Mouse (Mus musculus) hindbrain, embryonic 13.5 days (tissue): ENCODE results near the gene Ccdc85b. TPM values are rescaled to one million over a fixed set of nuclear protein-coding genes. Genes with fewer than 3 reads are reported as not detected.

Source experiments
- ATAC-seq: fragments of 200-750 bp; cut with Nextera tagmentation; 2 replicates; pipeline ENCODE4 v1.8.0; 2017; ENCODE audit warnings: moderate TSS enrichment; ENCODE audit not compliant: low FRiP score
- H3K27ac ChIP-seq: fragments of 300-500 bp; sonication (generic); 2 replicates; pipeline ENCODE4 v1.5.1; 2015; ENCODE audit warnings: inconsistent platforms, mild to moderate bottlenecking, moderate library complexity
- H3K27me3 ChIP-seq: fragments of 300-500 bp; sonication (generic); 2 replicates; pipeline ENCODE4 v1.6.1; 2015; ENCODE audit warnings: mild to moderate bottlenecking, inconsistent platforms
- H3K36me3 ChIP-seq: fragments of 300-500 bp; sonication (generic); 2 replicates; pipeline ENCODE4 v1.6.1; 2015; ENCODE audit warnings: mild to moderate bottlenecking, inconsistent platforms
- H3K4me1 ChIP-seq: fragments of 300-500 bp; sonication (generic); replicated peaks from 2 replicates; pipeline ENCODE4 v1.6.1; 2015; ENCODE audit warnings: inconsistent platforms
- H3K4me2 ChIP-seq: fragments of 300-500 bp; sonication (generic); 2 replicates; pipeline ENCODE4 v1.6.1; 2015; ENCODE audit warnings: inconsistent platforms, mild to moderate bottlenecking, moderate library complexity
- H3K4me3 ChIP-seq: fragments of 300-500 bp; sonication (generic); 2 replicates; pipeline ENCODE4 v1.5.1; 2015; ENCODE audit warnings: mild to moderate bottlenecking, inconsistent platforms
- H3K9ac ChIP-seq: fragments of 300-500 bp; sonication (generic); 2 replicates; pipeline ENCODE4 v1.6.1; 2015; ENCODE audit warnings: mild to moderate bottlenecking, inconsistent platforms
- H3K9me3 ChIP-seq: fragments of 300-500 bp; sonication (generic); 2 replicates; pipeline ENCODE4 v1.6.1; 2016; ENCODE audit warnings: inconsistent platforms
- WGBS: fragments of 180-500 bp; shearing (Covaris S2); methylation state at CpG from one replicate; pipeline ENCODE4 v1.1.7; 2015; 5-methylcytosine and 5-hydroxymethylcytosine counted together
- polyA plus RNA-seq: library from polyadenylated mRNA; unstranded; fragments of >200 nt; fragmentation: Nextera tagmentation; extraction: Ambion mirVana; gene quantifications from 2 replicates; pipeline ENCODE4 v1.2.1, GENCODE M21; 2015

Ccdc85b gene
- polyA plus RNA-seq, 1 experiment from 2014 or later = 10.2 TPM

GRCm38 (mm10) chr19:5488878-5489571 lies 31.3 kb upstream of the Ccdc85b start:
- peaks cover 47% of the 10 kb centered on the region for H3K4me1 ChIP-seq
- H3K4me3 ChIP-seq = peak overlapping the region; percentile 54
- peaks cover 42% of the 10 kb centered on the region for H3K36me3 ChIP-seq
- peak; percentile 73 for ATAC-seq
- H3K9me3 ChIP-seq = no peaks in the 10 kb centered on the region
- WGBS = under 1% methylated on average over 26 of the region's 26 CpGs
- peak overlapping the region; percentile 74 for H3K9ac ChIP-seq
- H3K27ac ChIP-seq = peak overlapping the region; percentile 98
- H3K27me3 ChIP-seq = no peaks in the 10 kb centered on the region
- peak overlapping the region; percentile 68 for H3K4me2 ChIP-seq

- peaks cover 42% of the 10 kb centered on the region for H3K4me1 ChIP-seq
- no peaks in the 10 kb centered on the region for H3K27me3 ChIP-seq
- H3K9ac ChIP-seq = peak within 1 kb of the TSS; percentile 78
- under 1% methylated on average over 39 of the region's 39 CpGs for WGBS
- H3K36me3 ChIP-seq = peaks cover 42% of the 10 kb centered on the region
- H3K4me2 ChIP-seq = peak within 1 kb of the TSS; percentile 68
- no peaks in the 10 kb centered on the region for H3K9me3 ChIP-seq
- peak; percentile 53 for ATAC-seq
- peak within 1 kb of the TSS; percentile 98 for H3K27ac ChIP-seq
- peak within 1 kb of the TSS; percentile 54 for H3K4me3 ChIP-seq
Observed at GRCm38 (mm10) chr19:5487768-5488550, 30.3 kb upstream of the Ccdc85b start, which contains the start of gene Mus81. TSS of gene Mus81 (minus strand) at chr19:5488402.

- H3K27ac ChIP-seq = no peak overlapping the region
- H3K4me1 ChIP-seq = peaks cover 30% of the 10 kb centered on the region
- peaks cover 46% of the 10 kb centered on the region for H3K36me3 ChIP-seq
- 0 out of 2 replicates have a peak overlapping the region, but pooled peaks have one; percentile 54 for H3K4me3 ChIP-seq
- no peak for ATAC-seq
- no peaks in the 10 kb centered on the region for H3K9me3 ChIP-seq
- WGBS = 91% methylated on average over 4 of the region's 4 CpGs
- peak overlapping the region; percentile 68 for H3K4me2 ChIP-seq
- peak overlapping the region; percentile 78; the same call in 1 of the 2 replicates for H3K9ac ChIP-seq
- H3K27me3 ChIP-seq = no peaks in the 10 kb centered on the region
Observed at GRCm38 (mm10) chr19:5486771-5487170, 29.1 kb upstream of the Ccdc85b start.

- H3K4me2 ChIP-seq = no peak overlapping the region
- no peak for ATAC-seq
- no peaks in the 10 kb centered on the region for H3K9me3 ChIP-seq
- H3K4me3 ChIP-seq = no peak overlapping the region
- peaks cover 51% of the 10 kb centered on the region for H3K36me3 ChIP-seq
- peaks cover 29% of the 10 kb centered on the region for H3K4me1 ChIP-seq
- H3K9ac ChIP-seq = 0 out of 2 replicates have a peak overlapping the region, but pooled peaks have one; percentile 78
- no peak overlapping the region for H3K27ac ChIP-seq
- 92% methylated on average over 8 of the region's 8 CpGs for WGBS
- H3K27me3 ChIP-seq = no peaks in the 10 kb centered on the region
Observed at GRCm38 (mm10) chr19:5486286-5486685, 28.6 kb upstream of the Ccdc85b start.

GRCm38 (mm10) chr19:5485821-5486220 lies 28.1 kb upstream of the Ccdc85b start:
- Histone ChIP-seq H3K9me3 (no peaks in the 10 kb centered on the region), H3K4me1 (peaks cover 29% of the 10 kb centered on the region), H3K4me3 (no peak overlapping the region), H3K27me3 (no peaks in the 10 kb centered on the region), H3K9ac (no peak overlapping the region), H3K36me3 (peaks cover 56% of the 10 kb centered on the region), H3K4me2 (no peak overlapping the region), H3K27ac (no peak overlapping the region)
- ATAC-seq = no peak
- 93% methylated on average over 7 of the region's 7 CpGs for WGBS

GRCm38 (mm10) chr19:5485371-5485770 lies 27.7 kb upstream of the Ccdc85b start:
- WGBS = 94% methylated on average over 8 of the region's 8 CpGs
- Histone ChIP-seq H3K4me1 (peaks cover 29% of the 10 kb centered on the region), H3K4me3 (no peak overlapping the region), H3K27ac (no peak overlapping the region), H3K9me3 (no peaks in the 10 kb centered on the region), H3K27me3 (no peaks in the 10 kb centered on the region), H3K4me2 (no peak overlapping the region), H3K9ac (no peak overlapping the region), H3K36me3 (peaks cover 60% of the 10 kb centered on the region)
- ATAC-seq = no peak

GRCm38 (mm10) chr19:5484496-5484895 lies 26.8 kb upstream of the Ccdc85b start:
- 91% methylated on average over 5 of the region's 5 CpGs for WGBS
- no peak for ATAC-seq
- no peaks in the 10 kb centered on the region for H3K27me3 ChIP-seq
- no peaks in the 10 kb centered on the region for H3K9me3 ChIP-seq
- H3K9ac ChIP-seq = no peak overlapping the region
- peaks cover 68% of the 10 kb centered on the region for H3K36me3 ChIP-seq
- no peak overlapping the region for H3K27ac ChIP-seq
- H3K4me2 ChIP-seq = no peak overlapping the region
- H3K4me1 ChIP-seq = peaks cover 29% of the 10 kb centered on the region
- no peak overlapping the region for H3K4me3 ChIP-seq

- Histone ChIP-seq H3K27me3 (no peaks in the 10 kb centered on the region), H3K9ac (no peak overlapping the region), H3K4me2 (no peak overlapping the region), H3K4me1 (peaks cover 21% of the 10 kb centered on the region), H3K36me3 (peaks cover 76% of the 10 kb centered on the region), H3K27ac (no peak overlapping the region), H3K9me3 (no peaks in the 10 kb centered on the region), H3K4me3 (no peak overlapping the region)
- no peak for ATAC-seq
- WGBS = 95% methylated on average over 19 of the region's 19 CpGs
Observed at GRCm38 (mm10) chr19:5483386-5484359, 26.0 kb upstream of the Ccdc85b start.

GRCm38 (mm10) chr19:5481398-5481797 lies 23.7 kb upstream of the Ccdc85b start:
- no peaks in the 10 kb centered on the region for H3K9me3 ChIP-seq
- H3K36me3 ChIP-seq = peaks cover 87% of the 10 kb centered on the region
- H3K4me2 ChIP-seq = no peak overlapping the region

GRCm38 (mm10) chr19:5480016-5480415 lies 22.3 kb upstream of the Ccdc85b start:
- H3K36me3 ChIP-seq = peaks cover 73% of the 10 kb centered on the region
- no peak overlapping the region for H3K27ac ChIP-seq
- no peak overlapping the region for H3K9ac ChIP-seq
- whole genome bisulfite sequencing = 96% methylated on average over 10 of the region's 10 CpGs
- peaks cover 11% of the 10 kb centered on the region for H3K4me1 ChIP-seq
- no peak overlapping the region for H3K4me2 ChIP-seq
- no peaks in the 10 kb centered on the region for H3K9me3 ChIP-seq
- ATAC-seq = no peak
- no peak overlapping the region for H3K4me3 ChIP-seq
- H3K27me3 ChIP-seq = no peaks in the 10 kb centered on the region

More at GRCm38 (mm10) chr19:5481398-5481797, 23.7 kb upstream of the Ccdc85b start:
- Histone ChIP-seq H3K27me3 (no peaks in the 10 kb centered on the region), H3K4me1 (peaks cover 2% of the 10 kb centered on the region; the same call in 1 of the 2 replicates), H3K4me3 (no peak overlapping the region), H3K9ac (no peak overlapping the region), H3K27ac (no peak overlapping the region)
- ATAC-seq = no peak
- 90% methylated on average over 10 of the region's 10 CpGs for WGBS

- H3K9ac ChIP-seq = no peak overlapping the region
- peaks cover 51% of the 10 kb centered on the region for H3K36me3 ChIP-seq
- H3K9me3 ChIP-seq = no peaks in the 10 kb centered on the region
- peaks cover 24% of the 10 kb centered on the region for H3K4me1 ChIP-seq
- H3K4me3 ChIP-seq = no peak overlapping the region
- H3K4me2 ChIP-seq = no peak overlapping the region
- no peaks in the 10 kb centered on the region for H3K27me3 ChIP-seq
- no peak for ATAC-seq
- WGBS = 92% methylated on average over 18 of the region's 18 CpGs
- no peak overlapping the region for H3K27ac ChIP-seq
Observed at GRCm38 (mm10) chr19:5477668-5478300, 20.1 kb upstream of the Ccdc85b start.
